9 mouse cellular contexts compared by ENCODE assay signal in genomic region chr9:25484619-25484986, GRCm38 (mm10). TPM values are rescaled to one million over a fixed set of nuclear protein-coding genes. Genes with fewer than 3 reads are reported as not detected.
DNase-seq lines count a peak whose midpoint lies in the region; ATAC-seq lines count a peak whose summit lies in the region.
"Had no signal": no experiment of that assay in that cellular context is flagged by ENCODE, and none has a peak within 500 bp of the region (broad histone marks: within the 10 kb centered on the region; RNA-seq: fewer than 3 reads in every experiment).

No protein-coding gene starts in this region.

- H3K27me3 ChIP-seq in limb, embryonic 10.5 days (ENCODE audit: low read depth, poor library complexity, severe bottlenecking), result no peaks in the 10 kb centered on the region
- H3K27me3 ChIP-seq in stomach, embryonic 15.5 days (replicated peaks), result no peaks in the 10 kb centered on the region

- peak; percentile 38 for DNase-seq in cerebellum, adult 9-11 months
- DNase-seq in cerebellum, postnatal 25 days, result no peak
- DNase-seq in lung, postnatal 36 days, result peak; percentile 51
- DNase-seq in lung, adult 18-20 months, result no peak
- DNase-seq in limb, embryonic 10.5 days (ENCODE audit: low spot score), result no peak
- DNase-seq in urinary bladder, adult 2 months (ENCODE audit: low spot score), result no peak
- DNase-seq in embryo, embryonic 11 days, result no peak
- DNase-seq: B cell, adult 2 months had no signal

- H3K36me3 ChIP-seq in limb, embryonic 10.5 days, result peaks cover 24% of the 10 kb centered on the region
- no peaks in the 10 kb centered on the region for H3K36me3 ChIP-seq in stomach, embryonic 15.5 days

- no peak overlapping the region for H3K27ac ChIP-seq in limb, embryonic 10.5 days
- no peak overlapping the region for H3K27ac ChIP-seq in stomach, embryonic 15.5 days

- H3K4me1 ChIP-seq in limb, embryonic 10.5 days, result peaks cover 47% of the 10 kb centered on the region
- H3K4me1 ChIP-seq in stomach, embryonic 15.5 days, result peaks cover 16% of the 10 kb centered on the region

- H3K9me3 ChIP-seq in limb, embryonic 10.5 days (replicated peaks), result no peaks in the 10 kb centered on the region
- H3K9me3 ChIP-seq in stomach, embryonic 15.5 days, result no peaks in the 10 kb centered on the region

- peak overlapping the region; percentile 9; the same call in 1 of the 2 replicates for H3K4me3 ChIP-seq in limb, embryonic 10.5 days
- H3K4me3 ChIP-seq in stomach, embryonic 15.5 days (replicated peaks), result no peak overlapping the region

- H3K9ac ChIP-seq in stomach, embryonic 15.5 days, result no peak overlapping the region

- H3K4me2 ChIP-seq in stomach, embryonic 15.5 days, result peak overlapping the region; percentile 33; the same call in 1 of the 2 replicates

- WGBS in limb, embryonic 10.5 days, result 85% methylated on average over 3 of the region's 3 CpGs
- 69% methylated on average over 3 of the region's 3 CpGs for WGBS in stomach, embryonic 15.5 days

- no peak for ATAC-seq in stomach, embryonic 15.5 days (ENCODE audit: insufficient read depth, low FRiP score, low read depth)

RNA-seq across cellular contexts. Expression of gene Eepd1, which starts 3.3 kb away (rescaled TPM):
- 19.2 and 22.9 TPM in 2 replicates for polyA plus RNA-seq in limb, embryonic 10.5 days (2016; fragmentation: Nextera tagmentation; extraction: Ambion mirVana)
- 9.8 and 10.0 TPM in 2 replicates for polyA plus RNA-seq in stomach, embryonic 15.5 days (2015; fragmentation: Nextera tagmentation; extraction: Ambion mirVana)
- polyA plus RNA-seq in urinary bladder, adult 2 months (2012; rRNA removed), result 16.8 and 19.5 TPM in 2 replicates

Comparison
In these comparisons a context has a peak if more than half of its experiments do, and no peak if none do; other contexts are left out.
1. DNase-seq: peak in cerebellum, adult 9-11 months (single experiment) and lung, postnatal 36 days (single experiment); none in cerebellum, postnatal 25 days (0 of 2), lung, adult 18-20 months (0 of 2), limb, embryonic 10.5 days (single experiment), urinary bladder, adult 2 months (single experiment) and embryo, embryonic 11 days (single experiment).